Mouse (Mus musculus) hindbrain, embryonic 16.5 days (tissue): Measurements from ENCODE around the gene Lhx6. TPM values are rescaled to one million over a fixed set of nuclear protein-coding genes. Genes with fewer than 3 reads are reported as not detected.

ENCODE experiments used
- ATAC-seq: fragments of 200-750 bp; cut with Nextera tagmentation; 2 replicates; pipeline ENCODE4 v1.8.0; 2017; ENCODE audit warnings: moderate TSS enrichment, moderate library complexity
- H3K27ac ChIP-seq: fragments of 300-500 bp; sonication (generic); 2 replicates; pipeline ENCODE4 v1.5.1; 2014; ENCODE audit warnings: low read depth, mild to moderate bottlenecking, control low read depth, low read length, moderate library complexity
- H3K27me3 ChIP-seq: fragments of 300-500 bp; sonication (generic); replicated peaks from 2 replicates; pipeline ENCODE4 v1.6.1; 2014; ENCODE audit warnings: low read length; ENCODE audit not compliant: control insufficient read depth, insufficient read depth
- H3K36me3 ChIP-seq: fragments of 300-500 bp; sonication (generic); 2 replicates; pipeline ENCODE4 v1.6.1; 2014; ENCODE audit warnings: mild to moderate bottlenecking, low read length, moderate library complexity, mixed read lengths; ENCODE audit not compliant: control insufficient read depth, insufficient read depth
- H3K4me1 ChIP-seq: fragments of 300-500 bp; sonication (generic); 2 replicates; pipeline ENCODE4 v1.6.1; 2014; ENCODE audit warnings: low read depth, low read length; ENCODE audit not compliant: control insufficient read depth, insufficient read depth
- H3K4me2 ChIP-seq: fragments of 300-500 bp; sonication (generic); 2 replicates; pipeline ENCODE4 v1.6.1; 2014; ENCODE audit warnings: mild to moderate bottlenecking, low read length, control low read depth, moderate library complexity
- H3K4me3 ChIP-seq: fragments of 300-500 bp; sonication (generic); 2 replicates; pipeline ENCODE4 v1.5.1; 2014; ENCODE audit warnings: mild to moderate bottlenecking, low read length, control low read depth, moderate library complexity
- H3K9ac ChIP-seq: fragments of 300-500 bp; sonication (generic); 2 replicates; pipeline ENCODE4 v1.6.1; 2014; ENCODE audit warnings: low read depth, mild to moderate bottlenecking, control low read depth, low read length, moderate library complexity
- H3K9me3 ChIP-seq: fragments of 300-500 bp; sonication (generic); 2 replicates; pipeline ENCODE4 v1.6.1; 2014; ENCODE audit warnings: mild to moderate bottlenecking, low read length, moderate library complexity; ENCODE audit not compliant: control insufficient read depth
- WGBS: fragments of 180-500 bp; shearing (Covaris S2); extraction: QIAGEN DNeasy Blood & Tissue Kit; methylation state at CpG from one replicate; pipeline ENCODE4 v1.1.7; 2014; 5-methylcytosine and 5-hydroxymethylcytosine counted together
- polyA plus RNA-seq: library from polyadenylated mRNA; unstranded; fragments of >200 nt; fragmentation: Nextera tagmentation; extraction: Ambion mirVana; gene quantifications from 2 replicates; pipeline ENCODE4 v1.2.1, GENCODE M21; 2015

Lhx6 gene
- polyA plus RNA-seq, 1 experiment from 2014 or later = 0.48 TPM

DNA sequence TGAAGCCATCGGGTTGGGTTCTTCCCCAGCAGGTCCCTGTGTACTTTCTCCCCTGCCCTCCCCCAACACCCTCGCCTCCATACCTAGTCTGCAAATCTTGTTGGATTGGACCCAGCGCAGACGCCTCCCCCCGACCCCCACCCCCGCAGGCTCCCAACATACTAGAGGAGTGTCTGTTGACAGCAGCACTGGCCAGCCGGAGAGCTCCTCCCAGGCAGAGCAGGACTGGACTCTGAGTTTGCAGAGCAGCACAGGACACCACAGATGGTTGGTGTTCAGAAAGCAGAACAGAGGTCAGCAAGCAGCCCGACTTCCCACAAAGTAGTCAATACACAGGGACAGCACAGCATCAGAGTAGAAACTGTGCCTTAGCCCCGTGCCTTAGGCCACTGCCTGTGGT is 23.8 kb downstream of the Lhx6 start:
- H3K27me3 ChIP-seq = 0 out of 2 replicates have a peak, but pooled peaks cover 2% of the 10 kb centered on the region
- WGBS = 41% methylated on average over 9 of the region's 9 CpGs
- no peak for ATAC-seq

DNA sequence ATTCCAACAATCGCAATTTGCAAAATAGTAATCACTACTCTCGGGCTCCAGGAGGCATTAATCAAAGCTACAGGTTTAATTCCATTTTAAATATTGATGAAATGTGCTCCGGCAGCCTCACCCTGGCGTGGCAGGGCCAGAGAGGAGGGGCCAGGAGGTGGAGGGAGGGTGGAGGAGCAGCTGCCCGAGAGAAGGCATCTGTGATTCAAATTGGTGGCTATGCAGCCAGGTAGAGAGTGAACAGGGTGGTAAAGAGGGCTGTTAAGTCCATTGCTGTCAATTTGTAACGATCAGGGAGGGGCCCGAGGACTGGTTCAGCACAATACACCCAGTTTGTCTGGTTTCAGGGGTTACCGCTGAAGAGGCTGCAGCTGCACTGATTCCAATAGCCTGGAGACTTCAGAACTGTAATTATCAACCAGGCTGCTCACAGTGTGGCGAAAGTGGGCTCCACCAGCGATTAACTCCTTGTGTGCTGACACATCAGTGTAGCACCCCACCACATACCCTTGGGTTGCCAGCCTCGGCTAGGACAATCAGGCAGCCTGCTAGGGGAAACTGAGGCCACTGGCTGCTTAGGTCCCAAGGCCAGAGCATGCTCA is 27.9 kb downstream of the Lhx6 start:
- Histone ChIP-seq H3K4me2 (peak overlapping the region; percentile 47), H3K4me3 (peak overlapping the region; percentile 20), H3K27ac (no peak overlapping the region), H3K36me3 (no peaks in the 10 kb centered on the region), H3K27me3 (no peaks in the 10 kb centered on the region), H3K9me3 (no peaks in the 10 kb centered on the region), H3K4me1 (peaks cover 4% of the 10 kb centered on the region), H3K9ac (peak overlapping the region; percentile 52)
- WGBS = 15% methylated on average over 11 of the region's 11 CpGs
- peak; percentile 44 for ATAC-seq

More for the DNA sequence above, 23.8 kb downstream of the Lhx6 start:
- Histone ChIP-seq H3K9me3 (no peaks in the 10 kb centered on the region), H3K27ac (no peak overlapping the region), H3K9ac (no peak overlapping the region), H3K4me2 (no peak overlapping the region), H3K4me3 (no peak overlapping the region), H3K4me1 (peaks cover 4% of the 10 kb centered on the region), H3K36me3 (no peaks in the 10 kb centered on the region)

DNA sequence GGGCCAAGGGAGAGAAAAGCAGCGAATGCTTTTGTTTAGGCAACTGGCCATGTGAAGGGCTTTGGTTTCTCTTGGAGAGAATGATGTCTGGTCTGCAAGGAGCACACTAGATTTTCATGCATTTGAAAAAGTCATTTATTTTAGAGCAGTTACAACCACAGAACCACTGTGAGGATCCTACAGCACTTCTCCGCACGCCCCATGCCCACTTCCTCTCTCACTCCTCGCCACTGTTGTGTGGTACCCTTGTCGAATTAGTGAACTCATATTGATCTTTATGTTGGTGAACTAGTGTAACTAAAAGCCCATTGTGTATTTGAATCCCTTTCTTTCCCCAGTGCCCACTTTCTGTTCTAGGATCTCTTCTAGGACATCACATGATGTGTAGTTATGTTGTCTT is 30.0 kb downstream of the Lhx6 start:
- Histone ChIP-seq H3K9me3 (no peaks in the 10 kb centered on the region), H3K27me3 (no peaks in the 10 kb centered on the region), H3K4me2 (no peak overlapping the region), H3K4me3 (no peak overlapping the region), H3K4me1 (peaks cover 4% of the 10 kb centered on the region), H3K27ac (no peak overlapping the region), H3K9ac (no peak overlapping the region), H3K36me3 (no peaks in the 10 kb centered on the region)
- no peak for ATAC-seq
- 88% methylated on average over 5 of the region's 5 CpGs for WGBS

DNA sequence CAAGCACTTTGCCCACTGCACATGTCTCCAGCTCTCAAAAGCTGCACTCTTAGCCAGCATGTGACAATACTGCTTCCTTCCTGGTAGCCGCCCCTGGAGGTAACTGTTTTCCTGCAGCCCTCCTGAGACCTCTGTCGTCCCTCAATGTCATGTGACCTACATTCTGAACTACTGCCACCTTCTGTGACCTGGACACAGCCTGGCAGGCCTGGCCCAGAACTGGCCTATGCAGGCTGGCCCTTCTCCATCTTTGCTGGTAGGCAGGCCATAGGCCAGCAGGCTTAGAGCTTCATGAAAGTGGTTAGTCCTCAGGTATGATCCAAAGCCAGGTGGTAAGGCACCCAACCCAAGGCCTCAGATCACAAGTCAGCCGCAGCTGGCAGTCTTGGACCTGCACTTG is 31.4 kb downstream of the Lhx6 start:
- H3K9me3 ChIP-seq = no peaks in the 10 kb centered on the region
- no peak overlapping the region for H3K9ac ChIP-seq
- H3K36me3 ChIP-seq = no peaks in the 10 kb centered on the region
- no peak for ATAC-seq
- peaks cover 4% of the 10 kb centered on the region for H3K4me1 ChIP-seq
- H3K27me3 ChIP-seq = no peaks in the 10 kb centered on the region
- 60% methylated on average over 3 of the region's 3 CpGs for WGBS
- H3K4me3 ChIP-seq = no peak overlapping the region
- no peak overlapping the region for H3K4me2 ChIP-seq
- H3K27ac ChIP-seq = no peak overlapping the region

DNA sequence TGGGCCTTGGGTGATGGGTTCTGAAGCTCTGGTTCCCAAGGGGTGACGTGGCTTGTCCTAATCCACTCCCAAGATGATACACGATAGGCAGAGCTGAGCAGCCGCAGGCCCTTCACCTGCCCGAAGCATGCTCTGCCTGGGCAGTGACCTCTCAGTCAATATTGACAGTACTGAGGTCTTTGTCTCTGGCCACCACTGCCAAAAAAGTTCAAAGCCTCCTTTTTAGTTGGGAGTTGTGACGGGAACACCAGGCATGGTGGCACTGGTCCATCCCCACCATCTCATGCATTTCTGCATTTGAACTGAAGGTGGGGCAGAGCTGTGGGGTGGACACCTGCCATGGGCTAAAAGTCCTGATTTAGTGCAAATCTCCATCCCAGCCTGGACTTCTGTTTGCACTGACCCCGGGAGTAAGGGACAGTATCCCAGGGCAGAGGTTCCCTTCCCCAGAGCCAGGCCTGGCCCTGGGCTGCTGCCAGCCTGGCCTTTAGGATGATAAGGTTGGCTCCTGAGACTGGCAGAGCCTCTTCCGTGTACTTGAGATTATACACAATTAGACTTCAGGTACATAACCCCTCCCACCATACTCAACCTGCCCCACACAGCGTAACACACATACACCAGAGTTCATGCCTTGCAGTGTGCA is 33.4 kb downstream of the Lhx6 start:
- H3K27ac ChIP-seq = no peak overlapping the region
- H3K9ac ChIP-seq = no peak overlapping the region
- no peak for ATAC-seq
- H3K36me3 ChIP-seq = no peaks in the 10 kb centered on the region
- WGBS = 82% methylated on average over 8 of the region's 8 CpGs
- no peaks in the 10 kb centered on the region for H3K4me1 ChIP-seq
- no peaks in the 10 kb centered on the region for H3K27me3 ChIP-seq
- no peaks in the 10 kb centered on the region for H3K9me3 ChIP-seq
- no peak overlapping the region for H3K4me2 ChIP-seq
- H3K4me3 ChIP-seq = no peak overlapping the region

DNA sequence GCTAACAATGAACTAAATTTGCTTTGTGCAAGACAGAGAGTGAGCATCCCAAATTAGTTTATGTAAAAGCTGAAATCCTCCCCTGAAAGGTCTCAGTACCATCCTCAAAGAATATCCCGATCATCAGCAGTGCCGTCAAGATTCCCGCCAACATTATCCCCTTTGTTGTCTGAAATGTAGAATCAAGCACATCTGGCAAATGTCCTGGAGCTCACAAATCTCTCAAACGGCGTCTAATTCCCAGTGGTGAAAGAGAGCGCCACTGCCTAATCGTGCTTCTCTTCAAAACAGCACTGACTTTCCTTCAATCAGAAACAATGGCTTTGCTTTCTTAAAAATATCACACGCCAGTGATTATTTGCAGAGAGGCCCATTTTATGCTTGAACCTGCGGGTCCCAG is 38.1 kb downstream of the Lhx6 start:
- Histone ChIP-seq H3K9ac (no peak overlapping the region), H3K27me3 (no peaks in the 10 kb centered on the region; the same call in 1 of the 2 replicates), H3K9me3 (no peaks in the 10 kb centered on the region), H3K36me3 (no peaks in the 10 kb centered on the region), H3K4me1 (no peaks in the 10 kb centered on the region), H3K4me2 (no peak overlapping the region), H3K27ac (no peak overlapping the region), H3K4me3 (no peak overlapping the region)
- 37% methylated on average over 9 of the region's 9 CpGs for WGBS
- no peak for ATAC-seq

DNA sequence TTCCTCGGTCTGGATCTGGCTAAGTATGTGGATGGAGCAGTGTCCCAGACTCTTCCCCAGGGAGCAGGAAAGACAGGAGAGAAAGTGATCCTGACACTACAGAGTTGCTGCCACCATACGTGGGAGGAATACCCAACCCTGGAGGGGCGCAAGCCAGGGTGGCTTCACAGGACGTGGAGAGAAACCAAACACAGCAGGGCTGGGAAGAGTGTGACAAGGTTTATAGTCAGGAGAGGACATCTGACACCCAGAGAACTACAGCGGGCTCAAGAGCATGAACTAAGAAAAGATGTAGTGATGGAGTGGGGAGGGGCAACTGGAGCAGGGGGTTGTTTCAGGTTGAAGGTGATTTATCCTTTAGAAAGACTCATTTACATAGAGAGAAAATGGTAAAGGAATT is 43.8 kb downstream of the Lhx6 start:
- Histone ChIP-seq H3K9ac (no peak overlapping the region), H3K4me3 (no peak overlapping the region), H3K27ac (no peak overlapping the region), H3K4me2 (no peak overlapping the region), H3K4me1 (no peaks in the 10 kb centered on the region), H3K36me3 (no peaks in the 10 kb centered on the region), H3K27me3 (no peaks in the 10 kb centered on the region; the same call in 1 of the 2 replicates), H3K9me3 (no peaks in the 10 kb centered on the region)
- ATAC-seq = no peak
- 71% methylated on average over 5 of the region's 5 CpGs for WGBS

DNA sequence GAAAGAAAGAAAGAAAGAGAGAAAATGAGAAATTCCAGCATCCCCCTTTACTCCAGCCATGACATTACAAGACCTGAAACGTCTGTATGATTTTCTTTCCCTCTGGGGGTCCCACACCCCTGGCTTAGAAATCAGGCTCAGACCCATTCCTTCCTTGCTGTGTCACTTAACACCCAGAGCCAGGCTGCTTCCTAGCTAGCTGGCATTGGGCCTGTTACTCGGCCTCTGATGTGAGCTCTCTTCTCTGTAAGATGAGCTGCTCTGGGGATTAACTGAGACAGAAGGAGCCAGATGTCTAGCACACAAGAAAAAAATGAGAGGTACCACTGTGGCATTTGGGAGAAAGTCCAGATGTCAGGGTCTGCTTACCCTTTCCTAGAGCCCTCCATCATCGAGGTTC is 49.0 kb downstream of the Lhx6 start:
- H3K27me3 ChIP-seq = no peaks in the 10 kb centered on the region
- no peak overlapping the region for H3K9ac ChIP-seq
- 64% methylated on average over 3 of the region's 3 CpGs for WGBS
- no peak overlapping the region for H3K4me3 ChIP-seq
- H3K4me1 ChIP-seq = no peaks in the 10 kb centered on the region
- no peaks in the 10 kb centered on the region for H3K36me3 ChIP-seq
- no peak for ATAC-seq
- H3K27ac ChIP-seq = no peak overlapping the region
- H3K9me3 ChIP-seq = no peaks in the 10 kb centered on the region
- H3K4me2 ChIP-seq = no peak overlapping the region

DNA sequence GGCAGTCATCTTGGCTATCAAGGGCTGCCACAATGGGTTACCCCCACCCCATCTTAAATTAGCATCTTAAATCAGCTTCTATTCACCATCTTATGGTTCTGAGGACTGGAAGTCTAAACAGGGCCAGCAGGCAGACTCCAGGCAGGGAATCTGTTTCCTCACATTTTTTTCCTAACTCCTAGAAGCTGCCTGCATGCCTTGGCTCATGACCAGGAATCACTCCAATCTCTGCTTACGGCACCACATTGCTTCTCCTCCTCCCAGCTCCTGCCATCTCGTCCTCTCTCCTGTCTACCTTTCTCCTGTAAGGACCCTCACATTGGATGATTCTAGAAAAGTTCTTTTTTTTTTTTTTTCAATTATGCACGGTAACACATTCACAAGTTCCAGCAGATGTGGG is 52.0 kb downstream of the Lhx6 start:
- 68% methylated on average over 3 of the region's 3 CpGs for WGBS
- ATAC-seq = no peak
- Histone ChIP-seq H3K4me2 (no peak overlapping the region), H3K9me3 (no peaks in the 10 kb centered on the region), H3K4me3 (no peak overlapping the region), H3K27me3 (no peaks in the 10 kb centered on the region), H3K9ac (no peak overlapping the region), H3K27ac (no peak overlapping the region), H3K36me3 (no peaks in the 10 kb centered on the region), H3K4me1 (peaks cover 5% of the 10 kb centered on the region)
